Mouse (Mus musculus) liver, postnatal 0 days (tissue): Measurements from ENCODE around the gene Itpr1. TPM values are rescaled to one million over a fixed set of nuclear protein-coding genes. Genes with fewer than 3 reads are reported as not detected.

Experiments used
- ATAC-seq: fragments of 200-750 bp; cut with Nextera tagmentation; 2 replicates; pipeline ENCODE4 v1.8.0; 2017; ENCODE audit warnings: mild to moderate bottlenecking, moderate library complexity
- DNase-seq: peaks from one replicate; pipeline ENCODE4 v3.0.0-alpha.2; 2016
- H3K27ac ChIP-seq: fragments of 300-500 bp; sonication (generic); 2 replicates; pipeline ENCODE4 v1.5.1; 2014; ENCODE audit warnings: antibody characterized with exemption, moderate library complexity, mild to moderate bottlenecking, low read depth
- H3K27me3 ChIP-seq: fragments of 300-500 bp; sonication (generic); 2 replicates; pipeline ENCODE4 v1.6.1; 2014; ENCODE audit warnings: low read length, control low read depth, mixed read lengths; ENCODE audit not compliant: insufficient read depth
- H3K36me3 ChIP-seq: fragments of 300-500 bp; sonication (generic); replicated peaks from 2 replicates; pipeline ENCODE4 v1.6.1; 2014; ENCODE audit warnings: mild to moderate bottlenecking, control low read depth, low read length, moderate library complexity, mixed read lengths; ENCODE audit not compliant: insufficient read depth
- H3K4me1 ChIP-seq: fragments of 300-500 bp; sonication (generic); 2 replicates; pipeline ENCODE4 v1.6.1; 2014; ENCODE audit warnings: antibody characterized with exemption, mild to moderate bottlenecking, control low read depth; ENCODE audit not compliant: insufficient read depth
- H3K4me2 ChIP-seq: fragments of 300-500 bp; sonication (generic); 2 replicates; pipeline ENCODE4 v1.6.1; 2014; ENCODE audit warnings: low read depth, mild to moderate bottlenecking, low read length, moderate library complexity, mixed read lengths
- H3K4me3 ChIP-seq: fragments of 300-500 bp; sonication (generic); 2 replicates; pipeline ENCODE4 v1.5.1; 2014; ENCODE audit warnings: low read depth, low read length
- H3K9ac ChIP-seq: fragments of 300-500 bp; sonication (generic); replicated peaks from 2 replicates; pipeline ENCODE4 v1.6.1; 2014; ENCODE audit warnings: mild to moderate bottlenecking, moderate library complexity
- H3K9me3 ChIP-seq: fragments of 300-500 bp; sonication (generic); 2 replicates; pipeline ENCODE4 v1.6.1; 2016; ENCODE audit warnings: mild to moderate bottlenecking, control low read depth, low read length, mixed read lengths
- CTCF ChIP-seq: sonication (generic); IDR thresholded peaks from 2 replicates; pipeline ENCODE4 v1.5.1; 2016; ENCODE audit warnings: antibody characterized with exemption, low read depth
- EP300 ChIP-seq: IDR thresholded peaks from 2 replicates; pipeline ENCODE4 v1.6.1; 2016; ENCODE audit warnings: antibody characterized with exemption, low read depth, mild to moderate bottlenecking
- WGBS: fragments of 180-500 bp; shearing (Covaris S2); extraction: QIAGEN DNeasy Blood & Tissue Kit; methylation state at CpG from one replicate; pipeline ENCODE4 v1.1.7; 2014; ENCODE audit not compliant: insufficient replicate concordance; 5-methylcytosine and 5-hydroxymethylcytosine counted together
- polyA plus RNA-seq: library from polyadenylated mRNA; unstranded; fragments of >200 nt; fragmentation: Nextera tagmentation; extraction: Ambion mirVana; gene quantifications from 2 replicates; pipeline ENCODE4 v1.2.1, GENCODE M21; 2015

Itpr1 gene
- polyA plus RNA-seq, 1 experiment from 2014 or later: 2.9 TPM

DNA sequence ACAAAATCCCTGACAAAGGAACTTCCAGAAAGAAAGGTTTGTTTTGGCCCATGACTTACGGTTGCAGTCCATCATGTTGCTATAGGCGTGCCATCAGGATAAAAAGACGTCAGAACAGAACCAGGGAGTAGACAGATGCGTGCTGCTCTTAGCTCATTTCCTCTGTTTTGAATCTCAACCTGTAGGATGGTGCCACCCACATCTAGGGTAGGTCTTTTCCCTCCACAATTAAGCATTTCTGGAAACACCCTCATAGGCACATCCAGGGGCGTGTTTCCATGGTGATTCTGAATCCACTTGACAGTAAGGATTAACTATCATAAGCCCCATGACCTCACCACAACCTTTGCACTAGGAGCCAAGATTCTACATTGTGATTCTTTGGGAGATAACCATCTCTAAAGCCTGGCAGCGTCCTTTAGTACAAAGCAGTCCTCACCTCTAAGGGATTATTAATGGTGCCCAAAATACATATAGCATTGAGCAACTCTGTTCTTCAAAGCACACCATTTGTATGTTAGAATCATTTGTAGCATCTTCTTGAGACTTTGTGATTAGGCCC, 111.6 kb downstream of the Itpr1 start:
- Histone ChIP-seq H3K4me3 (no peak overlapping the region), H3K36me3 (no peaks in the 10 kb centered on the region), H3K9me3 (no peaks in the 10 kb centered on the region), H3K27me3 (no peaks in the 10 kb centered on the region), H3K9ac (no peak overlapping the region), H3K4me2 (no peak overlapping the region), H3K4me1 (peaks cover 12% of the 10 kb centered on the region), H3K27ac (no peak overlapping the region)
- TF ChIP-seq CTCF (no peak), EP300 (no peak)
- ATAC-seq (no peak), DNase-seq (no peak)
- WGBS: 80% methylated on average over 6 of the region's 6 CpGs

DNA sequence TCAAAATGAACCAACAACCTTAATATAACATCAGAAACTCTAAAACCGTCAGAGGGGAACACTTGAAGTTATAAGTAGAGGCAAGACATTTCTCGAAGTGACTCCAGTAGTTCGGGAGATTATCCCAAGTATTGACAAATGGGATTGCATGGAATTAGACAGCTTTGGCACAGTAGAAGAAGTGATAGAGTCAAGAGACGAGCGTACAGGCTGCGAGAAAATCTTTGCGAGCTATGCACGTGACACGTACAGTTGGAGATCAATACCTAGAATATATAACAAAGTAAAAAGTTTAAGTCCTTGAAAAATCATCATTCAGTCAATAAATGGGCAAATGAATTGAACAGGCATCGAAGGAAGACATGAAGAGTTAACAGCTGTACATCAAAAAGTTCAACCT, 112.5 kb downstream of the Itpr1 start:
- H3K27ac ChIP-seq: no peak overlapping the region
- H3K4me1 ChIP-seq: peaks cover 12% of the 10 kb centered on the region
- H3K9ac ChIP-seq: no peak overlapping the region
- H3K4me3 ChIP-seq: no peak overlapping the region
- no peak for ATAC-seq
- H3K27me3 ChIP-seq: no peaks in the 10 kb centered on the region
- no peak overlapping the region for H3K4me2 ChIP-seq
- 84% methylated on average over 10 of the region's 10 CpGs for WGBS
- no peak for TF ChIP-seq EP300
- TF ChIP-seq CTCF: no peak
- H3K9me3 ChIP-seq: no peaks in the 10 kb centered on the region
- H3K36me3 ChIP-seq: no peaks in the 10 kb centered on the region
- DNase-seq: no peak

DNA sequence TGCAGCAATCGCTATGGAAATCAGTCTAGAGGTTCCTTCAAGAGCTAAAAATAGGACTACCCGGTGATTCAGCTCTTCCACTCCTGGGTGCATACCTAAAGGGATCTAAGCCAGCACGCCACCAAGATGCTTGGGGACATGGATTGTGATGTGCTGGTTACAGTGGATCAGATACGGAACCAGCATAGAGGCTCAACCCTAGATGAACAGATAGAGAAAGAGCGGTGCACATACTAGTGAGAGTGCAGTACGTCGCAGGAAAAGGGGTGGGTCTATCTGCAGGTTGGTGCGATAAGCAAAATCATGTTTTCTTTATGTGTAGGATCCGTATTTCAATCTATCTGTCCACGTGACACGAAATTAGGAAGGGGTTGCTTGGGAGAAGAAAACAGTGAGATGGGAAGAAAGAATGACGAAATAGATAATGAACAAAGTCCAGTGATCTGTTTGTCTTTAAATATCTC, 113.1 kb downstream of the Itpr1 start:
- Histone ChIP-seq H3K9ac (no peak overlapping the region), H3K4me2 (peak overlapping the region; percentile 26; the same call in 1 of the 2 replicates), H3K36me3 (no peaks in the 10 kb centered on the region), H3K4me3 (no peak overlapping the region), H3K4me1 (peaks cover 15% of the 10 kb centered on the region), H3K27me3 (no peaks in the 10 kb centered on the region), H3K9me3 (no peaks in the 10 kb centered on the region), H3K27ac (no peak overlapping the region)
- ATAC-seq (no peak), DNase-seq (no peak)
- TF ChIP-seq CTCF (no peak), EP300 (no peak)
- 67% methylated on average over 12 of the region's 12 CpGs for WGBS

DNA sequence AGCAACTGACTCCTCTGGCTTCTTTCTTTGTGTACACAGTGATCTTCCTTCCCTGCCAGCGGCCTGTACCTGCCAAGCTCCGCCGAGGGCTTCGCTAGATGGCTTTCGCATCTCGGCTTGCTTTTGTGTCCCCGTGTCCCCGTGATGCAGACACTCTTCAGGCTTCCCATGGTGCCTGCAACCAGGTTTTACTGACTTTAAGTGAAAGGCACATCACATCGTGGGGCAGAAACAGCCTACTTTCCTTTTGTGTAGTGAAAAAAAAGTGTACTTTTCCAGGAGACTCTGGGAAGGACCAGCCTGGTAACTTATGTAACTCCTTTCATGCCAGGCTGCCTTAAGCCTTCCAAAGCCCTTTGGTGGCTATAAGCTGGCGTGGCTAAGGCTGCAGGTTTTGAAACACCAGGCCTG, 113.9 kb downstream of the Itpr1 start:
- H3K9me3 ChIP-seq: no peaks in the 10 kb centered on the region
- peak overlapping the region; percentile 26; the same call in 1 of the 2 replicates for H3K4me2 ChIP-seq
- DNase-seq (no peak), ATAC-seq (no peak)
- H3K36me3 ChIP-seq: no peaks in the 10 kb centered on the region
- no peaks in the 10 kb centered on the region for H3K27me3 ChIP-seq
- H3K9ac ChIP-seq: no peak overlapping the region
- H3K4me1 ChIP-seq: peaks cover 17% of the 10 kb centered on the region
- TF ChIP-seq EP300 (no peak), CTCF (no peak)
- WGBS: 66% methylated on average over 10 of the region's 10 CpGs
- no peak overlapping the region for H3K27ac ChIP-seq
- H3K4me3 ChIP-seq: no peak overlapping the region

DNA sequence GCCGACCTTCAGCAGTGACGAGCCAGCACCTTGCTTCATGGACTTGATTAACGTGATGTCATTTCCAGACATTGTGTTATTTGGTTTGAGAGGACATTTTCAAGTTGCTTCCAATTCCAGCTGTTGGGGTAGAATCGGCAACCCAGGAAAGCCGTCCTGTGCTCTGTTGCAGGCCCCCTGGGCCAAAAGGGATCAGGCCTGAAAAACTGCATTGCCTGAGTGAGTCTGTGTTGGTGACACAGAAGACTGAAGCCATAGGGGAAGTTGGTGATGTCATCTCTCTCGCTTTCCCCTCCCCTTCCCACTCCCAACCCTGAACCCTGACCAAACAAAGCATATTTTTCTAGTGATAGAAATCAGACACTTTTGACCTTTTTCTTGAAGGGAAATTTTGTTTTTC, 114.7 kb downstream of the Itpr1 start:
- H3K27me3 ChIP-seq: no peaks in the 10 kb centered on the region

DNA sequence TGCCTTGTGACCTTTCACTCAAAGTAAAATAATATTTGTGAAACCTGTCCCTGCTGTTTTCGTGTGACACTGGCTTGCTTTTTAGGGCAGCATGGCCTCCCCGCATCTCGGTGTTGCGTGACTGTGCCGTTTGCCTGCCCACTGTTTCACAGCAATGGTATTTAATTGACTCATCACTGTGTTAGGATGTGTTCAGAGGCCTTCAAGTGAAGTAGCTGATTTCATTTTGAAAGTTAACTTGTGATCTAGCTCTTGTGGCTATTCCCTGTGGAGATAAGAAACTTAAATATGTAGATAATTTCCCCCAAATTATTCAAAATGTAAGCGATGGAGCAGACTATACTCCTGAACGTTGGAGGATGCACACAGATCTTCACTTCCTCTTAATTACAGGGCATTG, 115.4 kb downstream of the Itpr1 start:
- no peak overlapping the region for H3K4me3 ChIP-seq
- no peaks in the 10 kb centered on the region for H3K9me3 ChIP-seq
- H3K9ac ChIP-seq: no peak overlapping the region
- H3K27me3 ChIP-seq: no peaks in the 10 kb centered on the region
- no peak for ATAC-seq
- DNase-seq: no peak
- WGBS: 77% methylated on average over 7 of the region's 7 CpGs
- no peak for TF ChIP-seq EP300
- no peak for TF ChIP-seq CTCF
- no peak overlapping the region for H3K4me2 ChIP-seq
- H3K36me3 ChIP-seq: no peaks in the 10 kb centered on the region
- H3K4me1 ChIP-seq: peaks cover 17% of the 10 kb centered on the region
- H3K27ac ChIP-seq: no peak overlapping the region

More for the DNA sequence above, 114.7 kb downstream of the Itpr1 start:
- DNase-seq (no peak), ATAC-seq (no peak)
- Histone ChIP-seq H3K4me3 (no peak overlapping the region), H3K9ac (no peak overlapping the region), H3K4me1 (peaks cover 17% of the 10 kb centered on the region), H3K4me2 (no peak overlapping the region), H3K36me3 (no peaks in the 10 kb centered on the region), H3K9me3 (no peaks in the 10 kb centered on the region), H3K27ac (no peak overlapping the region)
- no peak for TF ChIP-seq EP300
- no peak for TF ChIP-seq CTCF
- 49% methylated on average over 6 of the region's 6 CpGs for WGBS
